Mouse (Mus musculus) left cerebral cortex, adult 2 months (tissue): ENCODE results near the gene Ckb. TPM values are rescaled to one million over a fixed set of nuclear protein-coding genes. Genes with fewer than 3 reads are reported as not detected.
"Not testable (repeated sequence)": the region's sequence is repeated elsewhere in the genome, so short reads cannot be mapped to it uniquely, and the experiment has no call there.

ENCODE experiments used
- DNase-seq, 2 experiments: peaks; one replicate each; pipeline ENCODE4 v3.0.0; 2021 to 2022; ENCODE audit warnings: low spot score in 2 of 2, mixed read lengths in 1 of 2; ENCODE audit errors: extremely low spot score in 1 of 2
- H3K27ac ChIP-seq: fragments of 200-600 bp; 2 replicates; pipeline ENCODE4 v1.8.1; 2022
- H3K4me3 ChIP-seq: fragments of 200-600 bp; 2 replicates; pipeline ENCODE4 v1.8.1; 2022
- CTCF ChIP-seq: fragments of 200-600 bp; IDR thresholded peaks from 2 replicates; pipeline ENCODE4 v1.8.1; 2022; ENCODE audit warnings: antibody characterized with exemption, mild to moderate bottlenecking, moderate library complexity
- intact Hi-C: fragments of 180-260 bp; cut with DNase I; formaldehyde crosslinking; loops from one replicate; pipeline ENCODE4 v1.15.1; 2025
- long read RNA-seq, 2 experiments: library from polyadenylated mRNA; stranded (forward); transcript quantifications; one replicate each; pipeline ENCODE4 v2.0.0; 2021; ENCODE audit warnings: borderline mapping rate in 2 of 2
- total RNA-seq, 2 experiments: library from RNA; stranded (reverse); gene quantifications; 2 replicates each; pipeline ENCODE4 v1.2.3; 2021

The Ckb gene
- 1,000 to 10,000 TPM; 1,837 to 1,872 TPM for total RNA-seq
- long read RNA-seq, experiment 1, transcript Ckb-204 (2 exons, 2,839 nt), result minor isoform, 32 of 1,643 reads
- long read RNA-seq, experiment 1, transcript Ckb-201 (8 exons, 1,472 nt), result major isoform, 1,388 of 1,643 reads
- long read RNA-seq, experiment 1, partial matches to known transcripts, result 123 of 1,643 reads
- long read RNA-seq, experiment 1, other reads (novel, unspliced or antisense), result 100 of 1,643 reads
- long read RNA-seq, experiment 2, transcript Ckb-204 (2 exons, 2,839 nt), result minor isoform, 27 of 1,674 reads
- long read RNA-seq, experiment 2, transcript Ckb-201 (8 exons, 1,472 nt), result major isoform, 1,432 of 1,674 reads
- long read RNA-seq, experiment 2, partial matches to known transcripts, result 102 of 1,674 reads
- long read RNA-seq, experiment 2, other reads (novel, unspliced or antisense), result 113 of 1,674 reads

GRCm38 (mm10) chr12:111672176-111672575 is at the start of gene Ckb:
Ckb (minus strand) TSS chr12:111672338.
- no peak; the same call in 1 of the 2 replicates for TF ChIP-seq CTCF
- DNase-seq, result peak; percentile 92 to 93
- Histone ChIP-seq H3K27ac (peak within 1 kb of the TSS; percentile 99), H3K4me3 (peak within 1 kb of the TSS; percentile 100)
- intact Hi-C loops, result loop anchor here (1.0 kb wide), 1 partner anchor 22 kb away; no protein-coding TSS in a partner anchor

GRCm38 (mm10) chr12:111720222-111720621 is 48.1 kb upstream of the Ckb start:
- TF ChIP-seq CTCF, result no peak
- H3K4me3 ChIP-seq, result no peak overlapping the region
- intact Hi-C loops, result no loop called here
- DNase-seq, result no peak
- no peak overlapping the region for H3K27ac ChIP-seq

- Histone ChIP-seq H3K27ac (peak overlapping the region; percentile 77), H3K4me3 (no peak overlapping the region)
- DNase-seq, result no peak
- no peak for TF ChIP-seq CTCF
- intact Hi-C loops, result no loop called here
Observed at GRCm38 (mm10) chr12:111718656-111719055, 46.5 kb upstream of the Ckb start.

- TF ChIP-seq CTCF, result no peak
- no peak for DNase-seq
- Histone ChIP-seq H3K4me3 (no peak overlapping the region), H3K27ac (no peak overlapping the region)
- intact Hi-C loops, result no loop called here
Observed at GRCm38 (mm10) chr12:111716505-111716904, 44.4 kb upstream of the Ckb start.

- not testable (repeated sequence) for H3K27ac ChIP-seq, DNase-seq
- peak overlapping the region; percentile 79 for H3K4me3 ChIP-seq
- intact Hi-C loops, result loop anchor here (5.0 kb wide), 1 partner anchor 47 kb away; no protein-coding TSS in a partner anchor
Observed at GRCm38 (mm10) chr12:111713880-111714279, 41.7 kb upstream of the Ckb start.

GRCm38 (mm10) chr12:111713004-111713651 is 41.0 kb upstream of the Ckb start, which contains the start of the genes Bag5 and Apopt1:
Bag5 (minus strand) TSS chr12:111713257.
Apopt1 (plus strand) TSS chr12:111713261.
- intact Hi-C loops, result loop anchor here (5.0 kb wide), 1 partner anchor 46 kb away; no protein-coding TSS in a partner anchor
- Histone ChIP-seq H3K27ac (peak within 1 kb of the TSS; percentile 87), H3K4me3 (peak within 1 kb of the TSS; percentile 79)
- DNase-seq, result peak; percentile 91 to 92
- peak; percentile 49 for TF ChIP-seq CTCF

- Histone ChIP-seq H3K4me3 (peak overlapping the region; percentile 79), H3K27ac (peak overlapping the region; percentile 87)
- intact Hi-C loops, result loop anchor here (5.0 kb wide), 1 partner anchor 45 kb away; no protein-coding TSS in a partner anchor
- no peak for DNase-seq
- TF ChIP-seq CTCF, result no peak
Observed at GRCm38 (mm10) chr12:111712476-111712875, 40.3 kb upstream of the Ckb start.

GRCm38 (mm10) chr12:111710091-111710490 is 38.0 kb upstream of the Ckb start:
- DNase-seq, result no peak
- H3K27ac ChIP-seq, result no peak overlapping the region
- no peak overlapping the region for H3K4me3 ChIP-seq
- no peak for TF ChIP-seq CTCF
- intact Hi-C loops, result loop anchor here (5.0 kb wide), 1 partner anchor 43 kb away; no protein-coding TSS in a partner anchor

- peak; percentile 1; the same call in 1 of the 2 replicates for TF ChIP-seq CTCF
- no peak for DNase-seq
- H3K4me3 ChIP-seq, result no peak overlapping the region
- intact Hi-C loops, result no loop called here
- peak overlapping the region; percentile 62 for H3K27ac ChIP-seq
Observed at GRCm38 (mm10) chr12:111708181-111708580, 36.0 kb upstream of the Ckb start.

- peak overlapping the region; percentile 73 for H3K27ac ChIP-seq
- TF ChIP-seq CTCF, result no peak
- intact Hi-C loops, result no loop called here
Observed at GRCm38 (mm10) chr12:111705186-111705973, 33.2 kb upstream of the Ckb start.

GRCm38 (mm10) chr12:111704609-111705008 is 32.5 kb upstream of the Ckb start:
- Histone ChIP-seq H3K27ac (peak overlapping the region; percentile 73), H3K4me3 (no peak overlapping the region)
- no peak for DNase-seq
- intact Hi-C loops, result no loop called here
- no peak for TF ChIP-seq CTCF

More at GRCm38 (mm10) chr12:111705186-111705973, 33.2 kb upstream of the Ckb start:
- H3K4me3 ChIP-seq, result no peak overlapping the region
- no peak for DNase-seq
